Comparison of ENCODE assay signal across 9 mouse cellular contexts in the genomic region with DNA sequence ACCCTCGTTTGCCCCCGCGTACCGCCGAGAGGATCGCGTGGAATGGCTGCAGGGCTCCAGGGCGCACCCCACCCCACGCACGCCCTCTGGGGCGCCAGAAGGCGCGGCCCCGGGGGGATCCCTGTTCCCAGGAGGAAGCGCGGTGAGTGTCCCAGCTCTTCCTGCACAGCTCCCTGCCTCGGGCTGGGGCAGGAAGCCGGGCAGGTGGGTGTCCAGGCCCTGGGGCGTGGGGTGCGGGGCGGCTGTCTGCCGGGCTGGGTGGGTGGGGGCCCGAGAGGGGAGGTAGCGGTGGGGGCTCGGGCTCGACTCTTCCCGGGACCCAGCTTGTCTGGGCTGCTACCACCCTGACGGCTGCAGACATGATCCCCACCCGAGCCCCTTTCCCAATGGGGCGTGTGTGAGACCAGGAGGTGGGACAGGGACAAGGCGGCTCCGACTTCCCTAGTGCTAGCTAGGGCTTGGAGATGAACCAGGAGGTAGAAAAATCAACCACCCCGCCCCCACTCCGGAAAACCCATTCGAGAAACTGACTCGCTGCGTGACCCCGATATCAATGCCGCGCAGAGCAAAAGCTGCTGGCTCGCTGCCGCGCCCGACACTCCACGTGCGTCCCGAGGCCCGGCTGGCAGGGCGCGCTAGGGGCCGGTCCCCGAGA.
DNase-seq lines count a peak whose midpoint lies in the region; ATAC-seq and TF ChIP-seq lines count a peak whose summit lies in the region.
"Had no signal": no experiment of that assay in that cellular context is flagged by ENCODE, and none has a peak within 500 bp of the region (broad histone marks: within the 10 kb centered on the region; RNA-seq: fewer than 3 reads in every experiment).

No protein-coding gene starts in this region.

- peak overlapping the region; percentile 69 for H3K27ac ChIP-seq in layer of hippocampus, adult 2 months
- no peak overlapping the region for H3K27ac ChIP-seq in bone marrow macrophage, adult 2 months (ENCODE audit: insufficient read depth, low read depth, low read length)
- no peak overlapping the region; the same call in 1 of the 2 replicates for H3K27ac ChIP-seq in forebrain, postnatal 0 days (ENCODE audit: low read depth, low read length)
- H3K27ac ChIP-seq in hindbrain, embryonic 10.5 days: peak overlapping the region; percentile 85
- H3K27ac ChIP-seq in liver, adult 2 months (replicated peaks; ENCODE audit: insufficient read depth, low read depth, low read length): no peak overlapping the region
- H3K27ac ChIP-seq: macrophage had no signal

- H3K4me2 ChIP-seq in forebrain, postnatal 0 days (ENCODE audit: low read depth): peak overlapping the region; percentile 93

- no peak for TF ChIP-seq CTCF in layer of hippocampus, adult 2 months (conservative IDR thresholded peaks at IDR 0.05)
- no peak for TF ChIP-seq CTCF in bone marrow macrophage, adult 2 months (IDR thresholded peaks at IDR 0.05; ENCODE audit: low read depth, low read length)
- no peak for TF ChIP-seq CTCF in forebrain, postnatal 0 days (IDR thresholded peaks at IDR 0.05; ENCODE audit: low read depth)
- no peak for TF ChIP-seq CTCF in liver, adult 2 months (IDR thresholded peaks at IDR 0.05; ENCODE audit: low read depth, low read length)

- peaks cover 2% of the 10 kb centered on the region; the same call in 1 of the 2 replicates for H3K4me1 ChIP-seq in bone marrow macrophage, adult 2 months (ENCODE audit: control insufficient read depth, insufficient read depth, low read length)
- no peaks in the 10 kb centered on the region for H3K4me1 ChIP-seq in forebrain, postnatal 0 days (ENCODE audit: insufficient read depth)
- H3K4me1 ChIP-seq in hindbrain, embryonic 10.5 days (replicated peaks): peaks cover 41% of the 10 kb centered on the region
- no peaks in the 10 kb centered on the region for H3K4me1 ChIP-seq in liver, adult 2 months (ENCODE audit: control insufficient read depth, insufficient read depth, low read length)

- no peaks in the 10 kb centered on the region for H3K36me3 ChIP-seq in forebrain, postnatal 0 days (ENCODE audit: insufficient read depth)
- no peaks in the 10 kb centered on the region for H3K36me3 ChIP-seq in hindbrain, embryonic 10.5 days
- no peaks in the 10 kb centered on the region for H3K36me3 ChIP-seq in liver, adult 2 months (ENCODE audit: control insufficient read depth, insufficient read depth, low read length)

- no peak for DNase-seq in layer of hippocampus, adult 2 months (ENCODE audit: low spot score in 2 of 2)
- no peak for DNase-seq in layer of hippocampus, postnatal 14 days (ENCODE audit: low spot score in 2 of 2)
- DNase-seq in forebrain, postnatal 0 days: peak; percentile 40
- peak; percentile 47 for DNase-seq in hindbrain, embryonic 10.5 days (ENCODE audit: low spot score)
- DNase-seq in liver, adult 2 months (ENCODE audit: extremely low read depth, low read depth, low spot score): no peak
- peak; percentile 54 for DNase-seq in neural tube, embryonic 10.5 days (ENCODE audit: extremely low spot score, low spot score)
- DNase-seq in thymus, postnatal 4 days: peak; percentile 62

- peak overlapping the region; percentile 65 for H3K4me3 ChIP-seq in layer of hippocampus, adult 2 months
- peak overlapping the region; percentile 60 for H3K4me3 ChIP-seq in bone marrow macrophage, adult 2 months (ENCODE audit: insufficient read depth, low read length)
- peak overlapping the region; percentile 71 for H3K4me3 ChIP-seq in forebrain, postnatal 0 days (ENCODE audit: low read depth, low read length)
- H3K4me3 ChIP-seq in hindbrain, embryonic 10.5 days: peak overlapping the region; percentile 91
- peak overlapping the region; percentile 68 for H3K4me3 ChIP-seq in liver, adult 2 months (ENCODE audit: insufficient read depth, low read depth, low read length)

- H3K9ac ChIP-seq in forebrain, postnatal 0 days: peak overlapping the region; percentile 66
- H3K9ac ChIP-seq in liver, adult 2 months (ENCODE audit: low read depth, low read length): peak overlapping the region; percentile 73

- no peak for TF ChIP-seq POLR2A in bone marrow macrophage, adult 2 months (IDR thresholded peaks at IDR 0.05; ENCODE audit: borderline replicate concordance, low read depth, low read length)
- TF ChIP-seq POLR2A in liver, adult 2 months (IDR thresholded peaks at IDR 0.05; ENCODE audit: extremely low read depth, insufficient read depth, low read length): no peak

- peak; percentile 40 for ATAC-seq in forebrain, postnatal 0 days

- peaks cover 17% of the 10 kb centered on the region for H3K27me3 ChIP-seq in forebrain, postnatal 0 days (ENCODE audit: insufficient read depth, low read length)
- peaks cover 81% of the 10 kb centered on the region for H3K27me3 ChIP-seq in hindbrain, embryonic 10.5 days (ENCODE audit: insufficient read depth, poor library complexity, severe bottlenecking)
- no peaks in the 10 kb centered on the region for H3K27me3 ChIP-seq in liver, adult 2 months (ENCODE audit: control insufficient read depth, insufficient read depth, low read length)

- no peaks in the 10 kb centered on the region for H3K79me2 ChIP-seq in liver, adult 2 months (ENCODE audit: control insufficient read depth, insufficient read depth, low read length)

- H3K9me3 ChIP-seq in forebrain, postnatal 0 days (ENCODE audit: low read length): no peaks in the 10 kb centered on the region
- H3K9me3 ChIP-seq in hindbrain, embryonic 10.5 days: no peaks in the 10 kb centered on the region

- 2% methylated on average over 50 of the region's 52 CpGs for WGBS in forebrain, postnatal 0 days
- WGBS in hindbrain, embryonic 10.5 days: under 1% methylated on average over 52 of the region's 52 CpGs
- WGBS in liver, adult 2 months: 2% methylated on average over 51 of the region's 52 CpGs

Comparison
In these comparisons a context has a peak if more than half of its experiments do, and no peak if none do; other contexts are left out.
1. DNase-seq: peak in forebrain, postnatal 0 days (single experiment), hindbrain, embryonic 10.5 days (single experiment), neural tube, embryonic 10.5 days (single experiment) and thymus, postnatal 4 days (single experiment); none in layer of hippocampus, adult 2 months (0 of 2), layer of hippocampus, postnatal 14 days (0 of 2) and liver, adult 2 months (single experiment).
2. H3K27ac ChIP-seq: peak in layer of hippocampus, adult 2 months (single experiment) and hindbrain, embryonic 10.5 days (single experiment); none in bone marrow macrophage, adult 2 months (single experiment), forebrain, postnatal 0 days (single experiment) and liver, adult 2 months (single experiment).
3. Peak in every context shown above with its lines, with median percentiles within 50 percentile points of each other: H3K4me3 ChIP-seq.